Mouse (Mus musculus) CH12.LX (cell line): ENCODE measurements around the gene Exph5. TPM values are rescaled to one million over a fixed set of nuclear protein-coding genes. Genes with fewer than 3 reads are reported as not detected.

Experiments
- DNase-seq: peaks from one replicate; pipeline ENCODE4 v3.0.0-alpha.2; 2013; ENCODE audit errors: extremely low read depth
- H3K27ac ChIP-seq: 2 replicates; pipeline ENCODE4 v1.5.1; 2012; ENCODE audit warnings: low read depth, mild to moderate bottlenecking, control low read depth, moderate library complexity; ENCODE audit not compliant: insufficient read depth
- H3K27me3 ChIP-seq: replicated peaks from 2 replicates; pipeline ENCODE3; 2012; ENCODE audit warnings: inconsistent platforms
- H3K36me3 ChIP-seq, 2 experiments: replicated peaks in 1 of 2; 2 replicates each; pipeline versions ENCODE3 to v1.6.1; 2012; ENCODE audit warnings: inconsistent platforms in 1 of 2, low read length in 1 of 2, mild to moderate bottlenecking in 1 of 2, mixed read lengths in 1 of 2, moderate library complexity in 1 of 2; ENCODE audit not compliant: control insufficient read depth in 1 of 2, insufficient read depth in 1 of 2
- H3K4me1 ChIP-seq, 2 experiments: 2 replicates each; pipeline ENCODE4 v1.6.1; 2012; ENCODE audit warnings: inconsistent platforms in 1 of 2, moderate library complexity in 1 of 2; ENCODE audit not compliant: insufficient read depth in 2 of 2, control insufficient read depth in 1 of 2
- H3K4me2 ChIP-seq: 2 replicates; pipeline ENCODE4 v1.6.1; 2012; ENCODE audit warnings: low read depth, mild to moderate bottlenecking, control low read depth; ENCODE audit not compliant: poor library complexity, insufficient read depth, severe bottlenecking
- H3K4me3 ChIP-seq, 3 experiments: fragments of 150-350 bp in 1 of 3; sonication (generic) in 1 of 3; replicated peaks in 1 of 3; 2 replicates each; pipeline versions ENCODE3 to v1.5.1; 2011 to 2012; ENCODE audit warnings: low read depth in 2 of 3, low read length in 2 of 3, mild to moderate bottlenecking in 2 of 3, moderate library complexity in 2 of 3, control low read depth in 1 of 3, improper control_type of control experiment in 1 of 3, inconsistent platforms in 1 of 3, mixed read lengths in 1 of 3; ENCODE audit not compliant: poor library complexity in 1 of 3
- H3K79me2 ChIP-seq: replicated peaks from 2 replicates; pipeline ENCODE4 v1.6.1; 2012; ENCODE audit warnings: mild to moderate bottlenecking, moderate library complexity; ENCODE audit not compliant: control insufficient read depth, poor library complexity, insufficient read depth, severe bottlenecking; ENCODE audit errors: extremely low read depth
- H3K9ac ChIP-seq: 2 replicates; pipeline ENCODE4 v1.6.1; 2012; ENCODE audit warnings: low read depth, mild to moderate bottlenecking, control low read depth, moderate library complexity; ENCODE audit not compliant: insufficient read depth
- H3K9me3 ChIP-seq: replicated peaks from 2 replicates; pipeline ENCODE3; 2012; ENCODE audit warnings: low read length, inconsistent platforms, mixed read lengths
- GABPA ChIP-seq: IDR thresholded peaks from 2 replicates; pipeline ENCODE4 v1.6.1; 2012; ENCODE audit warnings: low read depth, low read length, improper control_type of control experiment, inconsistent platforms; ENCODE audit not compliant: insufficient replicate concordance
- HCFC1 ChIP-seq: IDR thresholded peaks from 2 replicates; pipeline ENCODE4 v1.6.1; 2012; ENCODE audit warnings: low read depth, mild to moderate bottlenecking, inconsistent platforms, low read length, improper control_type of control experiment
- JUN ChIP-seq: IDR thresholded peaks from 2 replicates; pipeline ENCODE4 v1.6.1; 2011; ENCODE audit warnings: low read depth, mild to moderate bottlenecking, low read length, improper control_type of control experiment, moderate library complexity; ENCODE audit not compliant: insufficient read depth
- KAT2A ChIP-seq: IDR thresholded peaks from 2 replicates; pipeline ENCODE4 v1.6.1; 2012; ENCODE audit warnings: low read length, improper control_type of control experiment, inconsistent platforms; ENCODE audit not compliant: insufficient replicate concordance
- MAX ChIP-seq: IDR thresholded peaks from 2 replicates; pipeline ENCODE4 v1.6.1; 2011; ENCODE audit warnings: low read length, improper control_type of control experiment
- MAZ ChIP-seq: IDR thresholded peaks from 2 replicates; pipeline ENCODE4 v1.6.1; 2012; ENCODE audit warnings: low read depth, mild to moderate bottlenecking, inconsistent platforms, low read length, improper control_type of control experiment, moderate library complexity
- NRF1 ChIP-seq: IDR thresholded peaks from 2 replicates; pipeline ENCODE4 v1.6.1; 2014; ENCODE audit warnings: low read depth, mild to moderate bottlenecking, inconsistent platforms, low read length, improper control_type of control experiment, moderate library complexity
- PAX5 ChIP-seq: IDR thresholded peaks from 2 replicates; pipeline ENCODE4 v1.6.1; 2012; ENCODE audit warnings: low read length, inconsistent platforms, mixed read lengths
- POLR2A ChIP-seq: IDR thresholded peaks from 2 replicates; pipeline ENCODE4 v1.6.1; 2011; ENCODE audit warnings: low read depth, mild to moderate bottlenecking, improper control_type of control experiment, low read length
- RAD21 ChIP-seq: IDR thresholded peaks from 2 replicates; pipeline ENCODE4 v1.6.1; 2011; ENCODE audit warnings: low read depth, mild to moderate bottlenecking, low read length, improper control_type of control experiment, moderate library complexity
- SIN3A ChIP-seq: IDR thresholded peaks from 2 replicates; pipeline ENCODE4 v1.6.1; 2012; ENCODE audit warnings: low read length, improper control_type of control experiment, inconsistent platforms
- USF1 ChIP-seq: IDR thresholded peaks from 2 replicates; pipeline ENCODE4 v1.6.1; 2014; ENCODE audit warnings: low read depth, mild to moderate bottlenecking, inconsistent platforms, low read length, improper control_type of control experiment
- ZC3H11A ChIP-seq: IDR thresholded peaks from 2 replicates; pipeline ENCODE4 v1.6.1; 2012; ENCODE audit warnings: low read depth, mild to moderate bottlenecking, inconsistent platforms, low read length, improper control_type of control experiment
- ZMIZ1 ChIP-seq: IDR thresholded peaks from 2 replicates; pipeline ENCODE4 v1.6.1; 2012; ENCODE audit warnings: low read depth, mild to moderate bottlenecking, inconsistent platforms, low read length, improper control_type of control experiment
- dilution Hi-C: fragments of 300-500 bp; cut with MboI; formaldehyde crosslinking; loops from 2 replicates; pipeline ENCODE4 v1.14.3; 2020; ENCODE audit warnings: low sequenced_read_pairs; ENCODE audit not compliant: extremely low pct_unique_long_range_greater_than_20kb, extremely low pct_ligation_motif_present
- in situ Hi-C: fragments of 300-500 bp; cut with MboI; formaldehyde crosslinking; loops from 3 replicates; pipeline ENCODE4 v1.14.3; 2019; ENCODE audit warnings: low sequenced_read_pairs, low pct_ligation_motif_present, low pct_unique_long_range_greater_than_20kb, mixed read lengths
- polyA plus RNA-seq: library from polyadenylated mRNA; unstranded; fragments of >175 nt; gene quantifications from 2 replicates; pipeline ENCODE4 v1.2.1, GENCODE M21; 2012; ENCODE audit warnings: low read depth; ENCODE audit not compliant: insufficient read length
- total RNA-seq, 2 experiments: library from RNA; depleted of rRNA; stranded (reverse); fragments of 300-350 nt in 1 of 2; fragments of >200 nt in 1 of 2; gene quantifications; 2 replicates each; pipeline ENCODE4 v1.2.3; 2012 to 2014

Gene Exph5
- total and polyA plus RNA-seq, 3 experiments, result 0.04 TPM; not detected in 2

- TF ChIP-seq SIN3A, result no peak
Measured at GRCm38 (mm10) chr9:53328203-53328602, 26.7 kb downstream of the Exph5 start (continued).

- H3K4me1 ChIP-seq, result peaks cover 19 to 38% of the 10 kb centered on the region in 2 experiments
- H3K36me3 ChIP-seq, result no peaks in the 10 kb centered on the region
- dilution Hi-C loops, result no loop called here
- TF ChIP-seq MAZ (no peak), PAX5 (no peak), MAX (no peak), KAT2A (no peak)
- TF ChIP-seq, all 38 proteins: peak for 0
- Histone ChIP-seq H3K4me2 (peak overlapping the region; percentile 32; the same call in 1 of the 2 replicates), H3K27ac (peak overlapping the region; percentile 26; the same call in 1 of the 2 replicates), H3K4me3 (no peak overlapping the region), H3K27me3 (no peaks in the 10 kb centered on the region), H3K79me2 (no peaks in the 10 kb centered on the region), H3K9me3 (no peaks in the 10 kb centered on the region), H3K9ac (no peak overlapping the region)
- peak; percentile 37 for DNase-seq
- in situ Hi-C loops, result no loop called here
Measured at GRCm38 (mm10) chr9:53329301-53330206, 28.1 kb downstream of the Exph5 start.

- in situ Hi-C loops (no loop called here), dilution Hi-C loops (no loop called here)
- Histone ChIP-seq H3K27me3 (no peaks in the 10 kb centered on the region), H3K4me1 (peaks cover 19 to 38% of the 10 kb centered on the region in 2 experiments), H3K9ac (no peak overlapping the region), H3K36me3 (no peaks in the 10 kb centered on the region), H3K4me2 (no peak overlapping the region), H3K79me2 (no peaks in the 10 kb centered on the region), H3K27ac (no peak overlapping the region), H3K9me3 (no peaks in the 10 kb centered on the region), H3K4me3 (no peak overlapping the region)
- DNase-seq, result no peak
- no peak for TF ChIP-seq JUN
- TF ChIP-seq NRF1, result no peak
- TF ChIP-seq ZC3H11A, result no peak
- TF ChIP-seq KAT2A, result no peak
- TF ChIP-seq USF1, result no peak
- no peak for TF ChIP-seq HCFC1
- TF ChIP-seq ZMIZ1, result no peak
- no peak for TF ChIP-seq POLR2A
- TF ChIP-seq GABPA, result no peak
- TF ChIP-seq RAD21, result no peak
Measured at GRCm38 (mm10) chr9:53330247-53330646, 28.8 kb downstream of the Exph5 start.
